Mouse (Mus musculus) hindbrain, embryonic 12.5 days (tissue): Measurements from ENCODE around the gene Enpep. TPM values are rescaled to one million over a fixed set of nuclear protein-coding genes. Genes with fewer than 3 reads are reported as not detected.

Source experiments
- ATAC-seq: fragments of 200-750 bp; cut with Nextera tagmentation; 2 replicates; pipeline ENCODE4 v1.8.0; 2017; ENCODE audit warnings: moderate TSS enrichment; ENCODE audit not compliant: low FRiP score
- H3K27ac ChIP-seq: fragments of 300-500 bp; sonication (generic); 2 replicates; pipeline ENCODE4 v1.5.1; 2016; ENCODE audit warnings: mild to moderate bottlenecking
- H3K27me3 ChIP-seq: fragments of 300-500 bp; sonication (generic); 2 replicates; pipeline ENCODE4 v1.6.1; 2016; ENCODE audit warnings: mild to moderate bottlenecking
- H3K36me3 ChIP-seq: fragments of 300-500 bp; sonication (generic); 2 replicates; pipeline ENCODE4 v1.6.1; 2016; ENCODE audit warnings: mild to moderate bottlenecking
- H3K4me1 ChIP-seq: fragments of 300-500 bp; sonication (generic); 2 replicates; pipeline ENCODE4 v1.6.1; 2016
- H3K4me2 ChIP-seq: fragments of 300-500 bp; sonication (generic); replicated peaks from 2 replicates; pipeline ENCODE4 v1.6.1; 2016; ENCODE audit warnings: mild to moderate bottlenecking
- H3K4me3 ChIP-seq: fragments of 300-500 bp; sonication (generic); 2 replicates; pipeline ENCODE4 v1.5.1; 2016; ENCODE audit warnings: mild to moderate bottlenecking
- H3K9ac ChIP-seq: fragments of 300-500 bp; sonication (generic); 2 replicates; pipeline ENCODE4 v1.6.1; 2016; ENCODE audit warnings: mild to moderate bottlenecking, moderate library complexity
- H3K9me3 ChIP-seq: fragments of 300-500 bp; sonication (generic); replicated peaks from 2 replicates; pipeline ENCODE4 v1.6.1; 2016; ENCODE audit warnings: mild to moderate bottlenecking
- WGBS: fragments of 180-500 bp; shearing (Covaris S2); methylation state at CpG from one replicate; pipeline ENCODE4 v1.1.7; 2016; 5-methylcytosine and 5-hydroxymethylcytosine counted together
- polyA plus RNA-seq: library from polyadenylated mRNA; unstranded; fragments of >200 nt; fragmentation: Nextera tagmentation; extraction: Ambion mirVana; gene quantifications from 2 replicates; pipeline ENCODE4 v1.2.1, GENCODE M21; 2016

Gene Enpep
- polyA plus RNA-seq, 1 experiment from 2014 or later: 2.2 TPM

GRCm38 (mm10) chr3:129224806-129225576, 107.5 kb downstream of the Enpep start:
- no peak for ATAC-seq
- Histone ChIP-seq H3K4me3 (no peak overlapping the region; the same call in 1 of the 2 replicates), H3K9ac (no peak overlapping the region), H3K9me3 (no peaks in the 10 kb centered on the region), H3K4me1 (no peaks in the 10 kb centered on the region), H3K36me3 (no peaks in the 10 kb centered on the region), H3K4me2 (no peak overlapping the region), H3K27me3 (peaks cover 91% of the 10 kb centered on the region), H3K27ac (no peak overlapping the region)
- WGBS: under 1% methylated on average over 40 of the region's 40 CpGs

- H3K4me1 ChIP-seq: no peaks in the 10 kb centered on the region
- no peaks in the 10 kb centered on the region for H3K36me3 ChIP-seq
- peaks cover 95% of the 10 kb centered on the region for H3K27me3 ChIP-seq
- under 1% methylated on average over 26 of the region's 26 CpGs for WGBS
- no peak for ATAC-seq
- H3K4me3 ChIP-seq: no peak overlapping the region; the same call in 1 of the 2 replicates
- H3K27ac ChIP-seq: no peak overlapping the region
- no peaks in the 10 kb centered on the region for H3K9me3 ChIP-seq
- H3K4me2 ChIP-seq: no peak overlapping the region
- no peak overlapping the region for H3K9ac ChIP-seq
Measured at GRCm38 (mm10) chr3:129223964-129224805, 108.3 kb downstream of the Enpep start.

DNA sequence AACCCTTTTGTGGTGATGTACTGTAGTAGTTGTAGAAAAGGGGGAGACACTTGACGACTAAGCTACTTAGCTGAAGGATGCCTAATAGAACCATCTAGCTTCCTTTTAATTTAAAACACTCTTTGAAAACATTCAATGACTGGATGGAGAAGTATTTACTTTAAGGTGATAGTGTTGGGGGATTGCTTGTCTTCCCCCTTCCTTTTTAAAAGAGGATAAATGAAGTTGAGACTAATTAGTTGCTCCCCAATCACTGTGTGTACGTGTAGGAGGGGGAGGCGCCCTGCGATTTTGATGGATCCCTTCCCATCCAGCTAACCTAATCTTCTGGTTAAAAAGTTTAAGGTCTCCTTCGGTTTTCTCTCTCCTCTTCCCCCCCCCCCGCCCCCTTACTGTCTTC, 109.1 kb downstream of the Enpep start:
- Histone ChIP-seq H3K27ac (no peak overlapping the region), H3K9me3 (no peaks in the 10 kb centered on the region), H3K4me1 (no peaks in the 10 kb centered on the region), H3K9ac (no peak overlapping the region), H3K4me2 (no peak overlapping the region), H3K27me3 (peaks cover 95% of the 10 kb centered on the region), H3K4me3 (no peak overlapping the region), H3K36me3 (no peaks in the 10 kb centered on the region)
- 0% methylated on average over 5 of the region's 6 CpGs for WGBS
- no peak for ATAC-seq

GRCm38 (mm10) chr3:129222448-129223290, 109.9 kb downstream of the Enpep start:
- no peak overlapping the region for H3K4me3 ChIP-seq
- H3K4me2 ChIP-seq: no peak overlapping the region
- peaks cover 95% of the 10 kb centered on the region for H3K27me3 ChIP-seq
- no peaks in the 10 kb centered on the region for H3K9me3 ChIP-seq
- H3K4me1 ChIP-seq: no peaks in the 10 kb centered on the region
- no peak for ATAC-seq
- no peak overlapping the region for H3K27ac ChIP-seq
- under 1% methylated on average over 21 of the region's 21 CpGs for WGBS
- H3K9ac ChIP-seq: no peak overlapping the region
- H3K36me3 ChIP-seq: no peaks in the 10 kb centered on the region

DNA sequence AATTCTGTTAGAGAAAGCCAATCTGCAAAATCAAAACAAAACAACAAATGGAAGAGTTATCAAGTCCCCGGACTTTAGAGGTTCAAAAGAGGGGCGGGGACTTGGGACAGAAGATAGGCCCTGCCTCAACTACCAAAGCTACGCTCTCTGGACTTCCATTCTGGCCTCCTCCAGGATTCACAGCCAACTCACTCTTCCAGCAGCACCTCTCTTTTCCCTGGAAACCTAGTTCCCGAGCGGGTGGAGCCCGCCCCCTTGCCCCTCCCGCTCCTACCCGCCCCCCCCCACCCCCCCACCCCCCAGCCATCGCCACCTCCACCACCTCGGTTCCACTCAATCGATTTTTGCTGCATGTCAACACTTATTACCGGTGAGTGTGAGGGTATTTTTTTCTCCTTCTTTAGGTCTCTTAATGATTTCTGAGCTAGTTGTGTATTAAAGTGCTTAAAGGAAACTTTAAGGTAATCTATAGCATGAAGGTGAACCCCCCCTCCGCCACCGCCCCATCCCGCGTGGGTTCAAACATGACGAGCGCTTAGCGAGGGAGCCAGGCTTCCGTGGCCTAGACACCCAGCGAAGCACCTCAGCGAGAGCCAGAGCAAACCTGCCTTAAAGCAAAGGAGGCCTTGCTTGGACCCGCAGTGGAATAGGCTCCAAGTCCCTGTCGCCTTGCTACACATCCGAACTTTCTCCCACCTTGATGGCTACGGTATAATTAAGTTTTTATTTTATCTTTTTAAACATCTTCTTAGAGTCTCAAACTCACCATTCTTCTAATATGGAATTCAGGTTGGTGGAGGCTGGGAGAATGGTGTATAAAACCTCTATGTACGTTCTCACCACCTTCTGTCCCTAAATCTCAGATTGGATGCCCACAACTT, 110.9 kb downstream of the Enpep start:
- Histone ChIP-seq H3K4me2 (no peak overlapping the region), H3K27ac (no peak overlapping the region), H3K36me3 (no peaks in the 10 kb centered on the region), H3K4me3 (no peak overlapping the region), H3K9ac (no peak overlapping the region), H3K27me3 (peaks cover 94% of the 10 kb centered on the region), H3K9me3 (no peaks in the 10 kb centered on the region), H3K4me1 (no peaks in the 10 kb centered on the region)
- no peak for ATAC-seq
- WGBS: under 1% methylated on average over 26 of the region's 27 CpGs

GRCm38 (mm10) chr3:129220681-129221379, 111.7 kb downstream of the Enpep start:
- Histone ChIP-seq H3K9me3 (no peaks in the 10 kb centered on the region), H3K4me1 (peaks cover 2% of the 10 kb centered on the region), H3K9ac (no peak overlapping the region), H3K27me3 (peaks cover 89% of the 10 kb centered on the region), H3K4me2 (no peak overlapping the region), H3K4me3 (no peak overlapping the region), H3K27ac (no peak overlapping the region), H3K36me3 (no peaks in the 10 kb centered on the region)
- ATAC-seq: no peak
- WGBS: under 1% methylated on average over 24 of the region's 24 CpGs

DNA sequence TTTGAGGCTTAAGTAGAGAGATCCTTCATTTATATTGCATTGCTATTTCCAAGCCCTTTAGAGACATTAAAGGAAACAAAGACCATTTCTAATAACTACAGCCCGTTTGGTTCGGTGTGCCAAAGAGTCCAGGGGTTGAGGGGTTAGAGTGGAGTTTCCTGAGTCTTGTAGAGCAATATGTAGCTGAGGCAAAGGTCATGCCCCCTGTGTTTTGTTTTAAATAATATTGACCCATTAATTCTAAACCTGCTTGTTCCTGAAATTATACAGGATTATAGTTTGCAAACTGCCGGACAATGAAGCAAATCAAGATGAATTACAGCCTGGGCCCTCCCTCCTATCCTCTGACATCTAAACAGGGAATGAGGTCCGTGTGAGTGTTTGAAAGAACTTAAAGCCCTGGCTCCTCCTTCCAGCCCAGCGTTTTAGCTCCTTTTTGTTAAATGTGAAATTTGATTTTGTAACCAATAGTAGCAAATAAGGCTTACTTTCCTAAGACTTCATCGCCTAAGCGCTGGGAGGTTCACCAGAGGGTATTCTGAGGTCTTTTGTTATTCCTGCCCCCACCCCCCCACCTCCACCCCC, 112.3 kb downstream of the Enpep start:
- Histone ChIP-seq H3K9me3 (no peaks in the 10 kb centered on the region), H3K4me2 (no peak overlapping the region), H3K27me3 (peaks cover 89% of the 10 kb centered on the region), H3K4me1 (peaks cover 8% of the 10 kb centered on the region), H3K4me3 (no peak overlapping the region), H3K36me3 (no peaks in the 10 kb centered on the region), H3K9ac (no peak overlapping the region), H3K27ac (no peak overlapping the region)
- no peak for ATAC-seq
- 1% methylated on average over 7 of the region's 7 CpGs for WGBS

Other genes with a start within 250 kb of the Enpep start
- gene Pitx2, start 132.8 kb downstream of the Enpep start, polyA plus RNA-seq: 6.5 and 8.3 TPM in 2 replicates
- 33.1 and 39.2 TPM in 2 replicates for gene Elovl6, start 199.6 kb upstream of the Enpep start, polyA plus RNA-seq